Mouse (Mus musculus) liver, embryonic 14.5 days (tissue): ENCODE measurements at regions not wholly inside any gene's neighbourhood (a gene's known extent, or its start where the extent isn't known, plus 50 kb on each side); places are given as distances from the start of the nearest gene placed in this dataset.

ENCODE experiments used
- ATAC-seq: fragments of 200-750 bp; cut with Nextera tagmentation; 2 replicates; pipeline ENCODE4 v1.8.0; 2017; ENCODE audit warnings: moderate number of reproducible peaks, mild to moderate bottlenecking, moderate library complexity; ENCODE audit not compliant: insufficient read depth
- DNase-seq, 3 experiments: peaks; one replicate each; pipeline ENCODE4 v3.0.0-alpha.2; 2012 to 2013; ENCODE audit warnings: low read depth in 3 of 3, low spot score in 3 of 3
- H3K27ac ChIP-seq: fragments of 300-500 bp; sonication (generic); 2 replicates; pipeline ENCODE4 v1.5.1; 2014; ENCODE audit warnings: moderate library complexity, mild to moderate bottlenecking, control low read depth, inconsistent platforms
- H3K27me3 ChIP-seq: fragments of 300-500 bp; sonication (generic); 2 replicates; pipeline ENCODE4 v1.6.1; 2014; ENCODE audit warnings: mild to moderate bottlenecking, low read length, moderate library complexity; ENCODE audit not compliant: control insufficient read depth, insufficient read depth
- H3K36me3 ChIP-seq: fragments of 300-500 bp; sonication (generic); replicated peaks from 2 replicates; pipeline ENCODE4 v1.6.1; 2014; ENCODE audit warnings: low read depth; ENCODE audit not compliant: control insufficient read depth, insufficient read depth
- H3K4me1 ChIP-seq, 2 experiments: fragments of 200-500 bp in 1 of 2; fragments of 300-500 bp in 1 of 2; sonication (generic) in 1 of 2; replicated peaks; 2 replicates each; pipeline ENCODE4 v1.6.1; 2012 to 2014; ENCODE audit warnings: antibody characterized with exemption in 1 of 2, inconsistent platforms in 1 of 2, low read length in 1 of 2; ENCODE audit not compliant: control insufficient read depth in 2 of 2, insufficient read depth in 2 of 2
- H3K4me2 ChIP-seq: fragments of 300-500 bp; sonication (generic); 2 replicates; pipeline ENCODE4 v1.6.1; 2014; ENCODE audit warnings: low read depth, mild to moderate bottlenecking, control low read depth, moderate library complexity
- H3K4me3 ChIP-seq, 2 experiments: fragments of 200-500 bp in 1 of 2; fragments of 300-500 bp in 1 of 2; sonication (generic) in 1 of 2; 2 replicates each; pipeline ENCODE4 v1.5.1; 2012 to 2014; ENCODE audit warnings: low read depth in 2 of 2, low read length in 2 of 2, mild to moderate bottlenecking in 2 of 2, control low read depth in 1 of 2, inconsistent platforms in 1 of 2, moderate library complexity in 1 of 2; ENCODE audit not compliant: insufficient read depth in 1 of 2
- H3K9ac ChIP-seq: fragments of 300-500 bp; sonication (generic); replicated peaks from 2 replicates; pipeline ENCODE4 v1.6.1; 2014; ENCODE audit warnings: mild to moderate bottlenecking, control low read depth, moderate library complexity
- H3K9me3 ChIP-seq: fragments of 300-500 bp; sonication (generic); 2 replicates; pipeline ENCODE4 v1.6.1; 2016; ENCODE audit warnings: low read length, mixed read lengths; ENCODE audit not compliant: control insufficient read depth
- CTCF ChIP-seq: IDR thresholded peaks from 2 replicates; pipeline ENCODE4 v1.5.1; 2016; ENCODE audit warnings: antibody characterized with exemption, low read depth, control low read depth
- EP300 ChIP-seq: IDR thresholded peaks from 2 replicates; pipeline ENCODE4 v1.6.1; 2016; ENCODE audit warnings: antibody characterized with exemption, low read depth
- WGBS: fragments of 180-500 bp; shearing (Covaris S2); extraction: QIAGEN DNeasy Blood & Tissue Kit; methylation state at CpG from one replicate; pipeline ENCODE4 v1.1.7; 2014; ENCODE audit not compliant: insufficient replicate concordance; 5-methylcytosine and 5-hydroxymethylcytosine counted together

GRCm38 (mm10) chr8:12103296-12103695 lies 175.3 kb upstream of the A230072I06Rik start:
- Histone ChIP-seq H3K4me2 (no peak overlapping the region), H3K36me3 (no peaks in the 10 kb centered on the region), H3K9ac (no peak overlapping the region), H3K4me3 (no peak overlapping the region), H3K27ac (no peak overlapping the region), H3K4me1 (no peaks in the 10 kb centered on the region), H3K27me3 (no peaks in the 10 kb centered on the region), H3K9me3 (no peaks in the 10 kb centered on the region)
- TF ChIP-seq CTCF (no peak), EP300 (no peak)
- ATAC-seq (no peak), DNase-seq (no peak)
- 66% methylated on average over 4 of the region's 4 CpGs for WGBS

DNA sequence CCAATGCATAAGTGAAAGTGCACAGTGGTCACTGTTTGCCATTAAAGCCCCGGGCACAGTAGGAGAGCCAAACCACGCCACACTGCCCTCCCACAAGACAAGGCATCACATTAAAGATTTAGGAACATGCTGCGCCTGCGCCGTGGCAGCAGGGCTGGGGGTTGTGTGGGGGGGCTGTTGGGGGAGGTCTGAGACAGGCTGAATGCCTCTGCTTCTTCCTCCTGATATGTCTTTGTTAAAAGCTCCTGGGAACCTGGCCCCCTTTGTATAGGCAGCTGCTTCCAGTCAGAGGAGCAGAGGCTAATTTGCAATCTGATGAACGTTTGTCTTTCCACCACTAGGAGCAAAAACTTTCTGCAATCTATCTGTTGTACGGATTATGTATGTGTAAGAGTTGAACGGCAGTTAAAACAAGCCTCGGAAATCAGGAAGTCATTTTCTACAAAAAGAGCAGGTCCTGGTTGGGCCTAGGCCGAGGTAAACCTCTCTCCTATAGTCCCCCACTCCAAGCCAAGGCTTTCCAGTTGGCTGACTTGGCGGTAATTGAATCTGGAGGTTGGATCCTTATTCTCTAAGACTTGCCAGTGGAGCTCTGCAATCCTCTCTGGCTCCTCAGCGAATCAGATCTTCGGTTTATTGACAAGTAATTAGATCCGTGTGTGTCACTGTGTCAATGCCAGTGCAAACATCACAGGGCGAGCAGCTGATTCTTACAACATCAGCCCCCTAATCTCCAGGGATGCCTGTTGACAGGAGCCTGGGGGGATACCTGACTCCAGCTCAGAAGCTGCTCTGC lies 173.3 kb upstream of the A230072I06Rik start:
- no peaks in the 10 kb centered on the region for H3K4me1 ChIP-seq
- no peak overlapping the region for H3K4me3 ChIP-seq
- DNase-seq (no peak), ATAC-seq (no peak)
- no peaks in the 10 kb centered on the region for H3K36me3 ChIP-seq
- no peak overlapping the region for H3K4me2 ChIP-seq
- H3K9me3 ChIP-seq = no peaks in the 10 kb centered on the region
- 50% methylated on average over 15 of the region's 15 CpGs for WGBS
- TF ChIP-seq CTCF (no peak), EP300 (no peak)
- no peak overlapping the region for H3K9ac ChIP-seq
- no peak overlapping the region for H3K27ac ChIP-seq
- no peaks in the 10 kb centered on the region for H3K27me3 ChIP-seq

- H3K36me3 ChIP-seq = no peaks in the 10 kb centered on the region
- H3K4me3 ChIP-seq = no peak overlapping the region
- H3K4me1 ChIP-seq = no peaks in the 10 kb centered on the region
- TF ChIP-seq EP300 (no peak), CTCF (no peak)
- no peak overlapping the region for H3K4me2 ChIP-seq
- no peak overlapping the region for H3K27ac ChIP-seq
- no peak for DNase-seq
- H3K9me3 ChIP-seq = no peaks in the 10 kb centered on the region
- no peak for ATAC-seq
- no peaks in the 10 kb centered on the region for H3K27me3 ChIP-seq
- H3K9ac ChIP-seq = no peak overlapping the region
- WGBS = 64% methylated on average over 5 of the region's 5 CpGs
Measured at GRCm38 (mm10) chr8:12108578-12108977, 170.0 kb upstream of the A230072I06Rik start.

GRCm38 (mm10) chr8:12111626-12112025 lies 167.0 kb upstream of the A230072I06Rik start:
- H3K9ac ChIP-seq = no peak overlapping the region
- 66% methylated on average over 10 of the region's 10 CpGs for WGBS
- H3K4me3 ChIP-seq = no peak overlapping the region
- no peak overlapping the region for H3K4me2 ChIP-seq
- H3K36me3 ChIP-seq = no peaks in the 10 kb centered on the region
- TF ChIP-seq CTCF = no peak
- no peak for TF ChIP-seq EP300
- no peak for ATAC-seq
- no peaks in the 10 kb centered on the region for H3K27me3 ChIP-seq
- H3K4me1 ChIP-seq = no peaks in the 10 kb centered on the region
- DNase-seq = no peak
- no peak overlapping the region for H3K27ac ChIP-seq
- H3K9me3 ChIP-seq = no peaks in the 10 kb centered on the region

DNA sequence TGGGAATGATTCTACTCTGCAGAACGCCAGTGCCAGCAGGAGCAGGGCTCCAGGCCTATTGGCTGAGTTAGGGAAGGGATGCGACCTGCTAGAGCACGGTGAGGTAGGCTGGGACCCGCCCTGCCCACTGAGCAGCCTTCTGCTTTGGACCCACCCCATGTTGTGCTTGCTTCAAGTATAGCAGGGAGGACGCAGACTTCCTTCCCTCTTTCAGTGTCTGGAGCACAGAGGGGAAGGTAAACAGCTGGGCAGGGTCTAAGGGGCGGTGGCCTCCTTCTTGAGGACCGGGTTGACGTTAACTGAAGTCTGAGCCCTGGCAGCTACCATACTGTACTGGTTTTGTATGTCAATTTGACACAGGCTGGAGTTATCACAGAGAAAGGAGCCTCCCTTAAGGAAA lies 165.6 kb upstream of the A230072I06Rik start:
- Histone ChIP-seq H3K4me2 (no peak overlapping the region), H3K9ac (no peak overlapping the region), H3K4me3 (no peak overlapping the region), H3K9me3 (no peaks in the 10 kb centered on the region), H3K27ac (no peak overlapping the region), H3K27me3 (no peaks in the 10 kb centered on the region), H3K4me1 (no peaks in the 10 kb centered on the region), H3K36me3 (no peaks in the 10 kb centered on the region)
- no peak for TF ChIP-seq CTCF
- no peak for TF ChIP-seq EP300
- DNase-seq = no peak
- no peak for ATAC-seq
- WGBS = 15% methylated on average over 8 of the region's 8 CpGs
